Mouse (Mus musculus) embryonic facial prominence, embryonic 11.5 days (tissue): ENCODE results near the gene Cxcr6. TPM values are rescaled to one million over a fixed set of nuclear protein-coding genes. Genes with fewer than 3 reads are reported as not detected.

ENCODE experiments used
- ATAC-seq: fragments of 200-750 bp; cut with Nextera tagmentation; replicated peaks from 2 replicates; pipeline ENCODE4 v1.8.0; 2017; ENCODE audit warnings: low read depth; ENCODE audit not compliant: insufficient number of reproducible peaks, low FRiP score, low TSS enrichment
- DNase-seq: peaks from one replicate; pipeline ENCODE4 v3.0.0-alpha.2; 2015; ENCODE audit warnings: low spot score
- H3K27ac ChIP-seq: fragments of 300-500 bp; sonication (generic); replicated peaks from 2 replicates; pipeline ENCODE4 v1.5.1; 2014; ENCODE audit warnings: mild to moderate bottlenecking, low read depth, low read length, control low read depth
- H3K27me3 ChIP-seq: fragments of 300-500 bp; sonication (generic); 2 replicates; pipeline ENCODE4 v1.6.1; 2014; ENCODE audit warnings: mild to moderate bottlenecking, low read length, moderate library complexity, mixed read lengths; ENCODE audit not compliant: control insufficient read depth, insufficient read depth
- H3K36me3 ChIP-seq: fragments of 300-500 bp; sonication (generic); replicated peaks from 2 replicates; pipeline ENCODE4 v1.6.1; 2014; ENCODE audit warnings: low read depth, mild to moderate bottlenecking, low read length, moderate library complexity, mixed read lengths; ENCODE audit not compliant: control insufficient read depth, insufficient read depth
- H3K4me1 ChIP-seq: fragments of 300-500 bp; sonication (generic); 2 replicates; pipeline ENCODE4 v1.6.1; 2014; ENCODE audit warnings: low read length, mixed read lengths; ENCODE audit not compliant: control insufficient read depth, insufficient read depth
- H3K4me2 ChIP-seq: fragments of 300-500 bp; sonication (generic); 2 replicates; pipeline ENCODE4 v1.6.1; 2014; ENCODE audit warnings: low read depth, mild to moderate bottlenecking, control low read depth, low read length, moderate library complexity
- H3K4me3 ChIP-seq: fragments of 300-500 bp; sonication (generic); 2 replicates; pipeline ENCODE4 v1.5.1; 2014; ENCODE audit warnings: low read depth, low read length, control low read depth
- H3K9ac ChIP-seq: fragments of 300-500 bp; sonication (generic); replicated peaks from 2 replicates; pipeline ENCODE4 v1.6.1; 2014; ENCODE audit warnings: mild to moderate bottlenecking, control low read depth, low read length
- H3K9me3 ChIP-seq: fragments of 300-500 bp; sonication (generic); replicated peaks from 2 replicates; pipeline ENCODE4 v1.6.1; 2016; ENCODE audit warnings: mild to moderate bottlenecking, low read length, inconsistent platforms, mixed read lengths; ENCODE audit not compliant: control insufficient read depth
- WGBS: fragments of 180-500 bp; shearing (Covaris S2); extraction: QIAGEN DNeasy Blood & Tissue Kit; methylation state at CpG from one replicate; pipeline ENCODE4 v1.1.7; 2014; 5-methylcytosine and 5-hydroxymethylcytosine counted together
- polyA plus RNA-seq: library from polyadenylated mRNA; unstranded; fragments of >200 nt; fragmentation: Nextera tagmentation; extraction: Ambion mirVana; gene quantifications from 2 replicates; pipeline ENCODE4 v1.2.1, GENCODE M21; 2014

The Cxcr6 gene
- polyA plus RNA-seq = 0.18 TPM in 1 of 2 replicates, not detected in the other

GRCm38 (mm10) chr9:123806267-123806666, at the start of gene Cxcr6:
Gene Cxcr6 (plus strand): TSS chr9:123806475.
- WGBS = 86% methylated on average over 5 of the region's 5 CpGs

GRCm38 (mm10) chr9:123756752-123757151, 49.5 kb upstream of the Cxcr6 start:
- Histone ChIP-seq H3K27ac (no peak overlapping the region), H3K4me2 (no peak overlapping the region), H3K4me1 (no peaks in the 10 kb centered on the region), H3K27me3 (no peaks in the 10 kb centered on the region), H3K9ac (no peak overlapping the region), H3K4me3 (no peak overlapping the region), H3K9me3 (no peaks in the 10 kb centered on the region), H3K36me3 (no peaks in the 10 kb centered on the region)
- whole genome bisulfite sequencing = 83% methylated on average over 3 of the region's 3 CpGs
- ATAC-seq (no peak), DNase-seq (no peak)

More at GRCm38 (mm10) chr9:123806267-123806666, at the start of gene Cxcr6:
- Histone ChIP-seq H3K36me3 (no peaks in the 10 kb centered on the region; the same call in 1 of the 2 replicates), H3K9ac (no peak within 1 kb of the TSS), H3K4me2 (no peak within 1 kb of the TSS), H3K27me3 (no peaks in the 10 kb centered on the region), H3K27ac (no peak within 1 kb of the TSS), H3K4me1 (no peaks in the 10 kb centered on the region), H3K9me3 (no peaks in the 10 kb centered on the region), H3K4me3 (no peak within 1 kb of the TSS)
- no peak for ATAC-seq
- no peak for DNase-seq

GRCm38 (mm10) chr9:123757326-123757725, 48.9 kb upstream of the Cxcr6 start:
- H3K27me3 ChIP-seq = no peaks in the 10 kb centered on the region
- H3K4me2 ChIP-seq = no peak overlapping the region
- WGBS = 56% methylated on average over 2 of the region's 2 CpGs
- no peak overlapping the region for H3K27ac ChIP-seq
- no peaks in the 10 kb centered on the region for H3K9me3 ChIP-seq
- no peak overlapping the region for H3K4me3 ChIP-seq
- no peak for ATAC-seq
- no peaks in the 10 kb centered on the region for H3K36me3 ChIP-seq
- no peaks in the 10 kb centered on the region for H3K4me1 ChIP-seq
- no peak overlapping the region for H3K9ac ChIP-seq
- DNase-seq = no peak

GRCm38 (mm10) chr9:123758156-123758555, 48.1 kb upstream of the Cxcr6 start:
- no peak overlapping the region for H3K27ac ChIP-seq
- H3K36me3 ChIP-seq = no peaks in the 10 kb centered on the region
- H3K4me2 ChIP-seq = no peak overlapping the region
- DNase-seq = no peak
- no peak overlapping the region for H3K9ac ChIP-seq
- no peaks in the 10 kb centered on the region for H3K4me1 ChIP-seq
- H3K9me3 ChIP-seq = no peaks in the 10 kb centered on the region
- H3K27me3 ChIP-seq = no peaks in the 10 kb centered on the region
- H3K4me3 ChIP-seq = no peak overlapping the region
- WGBS = 83% methylated on average over 1 of the region's 1 CpGs
- ATAC-seq = no peak

- Histone ChIP-seq H3K9me3 (no peaks in the 10 kb centered on the region), H3K4me1 (no peaks in the 10 kb centered on the region), H3K4me3 (no peak overlapping the region), H3K36me3 (no peaks in the 10 kb centered on the region), H3K4me2 (no peak overlapping the region), H3K9ac (no peak overlapping the region), H3K27me3 (no peaks in the 10 kb centered on the region), H3K27ac (no peak overlapping the region)
- WGBS = 80% methylated on average over 4 of the region's 4 CpGs
- no peak for DNase-seq
- no peak for ATAC-seq
These were observed 47.6 kb upstream of the Cxcr6 start for GRCm38 (mm10) chr9:123758645-123759044.

GRCm38 (mm10) chr9:123760806-123761205, 45.5 kb upstream of the Cxcr6 start:
- no peak overlapping the region for H3K27ac ChIP-seq
- H3K9ac ChIP-seq = no peak overlapping the region
- no peaks in the 10 kb centered on the region for H3K36me3 ChIP-seq
- H3K9me3 ChIP-seq = no peaks in the 10 kb centered on the region
- H3K27me3 ChIP-seq = no peaks in the 10 kb centered on the region
- DNase-seq (no peak), ATAC-seq (no peak)
- no peak overlapping the region for H3K4me3 ChIP-seq
- H3K4me1 ChIP-seq = no peaks in the 10 kb centered on the region
- H3K4me2 ChIP-seq = no peak overlapping the region
- WGBS = 78% methylated on average over 3 of the region's 3 CpGs

GRCm38 (mm10) chr9:123762886-123763285, 43.4 kb upstream of the Cxcr6 start:
- ATAC-seq = no peak
- WGBS = 86% methylated on average over 4 of the region's 4 CpGs

GRCm38 (mm10) chr9:123763771-123764170, 42.5 kb upstream of the Cxcr6 start:
- Histone ChIP-seq H3K27me3 (no peaks in the 10 kb centered on the region), H3K4me2 (no peak overlapping the region), H3K36me3 (no peaks in the 10 kb centered on the region), H3K9me3 (no peaks in the 10 kb centered on the region), H3K27ac (no peak overlapping the region), H3K4me3 (no peak overlapping the region), H3K9ac (no peak overlapping the region), H3K4me1 (no peaks in the 10 kb centered on the region)
- WGBS = 81% methylated on average over 3 of the region's 3 CpGs
- ATAC-seq = no peak
- DNase-seq = no peak

More at GRCm38 (mm10) chr9:123762886-123763285, 43.4 kb upstream of the Cxcr6 start:
- DNase-seq = no peak
- no peak overlapping the region for H3K4me2 ChIP-seq
- H3K9me3 ChIP-seq = no peaks in the 10 kb centered on the region
- H3K27me3 ChIP-seq = no peaks in the 10 kb centered on the region
- H3K9ac ChIP-seq = no peak overlapping the region
- no peaks in the 10 kb centered on the region for H3K4me1 ChIP-seq
- H3K27ac ChIP-seq = no peak overlapping the region
- H3K4me3 ChIP-seq = no peak overlapping the region
- no peaks in the 10 kb centered on the region for H3K36me3 ChIP-seq
